Mouse (Mus musculus) midbrain, embryonic 10.5 days (tissue): Measurements from ENCODE around the gene Dkk3. TPM values are rescaled to one million over a fixed set of nuclear protein-coding genes. Genes with fewer than 3 reads are reported as not detected.
"Not testable (repeated sequence)": the region's sequence is repeated elsewhere in the genome, so short reads cannot be mapped to it uniquely, and the experiment has no call there.

ENCODE experiments used
- DNase-seq: peaks from one replicate; pipeline ENCODE4 v3.0.0-alpha.2; 2017; ENCODE audit warnings: low spot score
- H3K27ac ChIP-seq: fragments of 300-500 bp; sonication (generic); replicated peaks from 2 replicates; pipeline ENCODE4 v1.5.1; 2016; ENCODE audit warnings: mild to moderate bottlenecking
- H3K27me3 ChIP-seq: fragments of 300-500 bp; sonication (generic); 2 replicates; pipeline ENCODE4 v1.6.1; 2016; ENCODE audit warnings: low read depth, mild to moderate bottlenecking; ENCODE audit not compliant: poor library complexity, severe bottlenecking
- H3K36me3 ChIP-seq: fragments of 300-500 bp; sonication (generic); 2 replicates; pipeline ENCODE4 v1.6.1; 2016; ENCODE audit warnings: mild to moderate bottlenecking, moderate library complexity
- H3K4me1 ChIP-seq: fragments of 300-500 bp; sonication (generic); 2 replicates; pipeline ENCODE4 v1.6.1; 2016
- H3K4me3 ChIP-seq: fragments of 300-500 bp; sonication (generic); 2 replicates; pipeline ENCODE4 v1.5.1; 2016; ENCODE audit warnings: mild to moderate bottlenecking, moderate library complexity
- H3K9me3 ChIP-seq: fragments of 300-500 bp; sonication (generic); replicated peaks from 2 replicates; pipeline ENCODE4 v1.6.1; 2016; ENCODE audit warnings: mild to moderate bottlenecking
- WGBS: fragments of 180-500 bp; shearing (Covaris S2); methylation state at CpG from one replicate; pipeline ENCODE4 v1.1.7; 2016; 5-methylcytosine and 5-hydroxymethylcytosine counted together
- polyA plus RNA-seq: library from polyadenylated mRNA; unstranded; fragments of >200 nt; fragmentation: Nextera tagmentation; extraction: Ambion mirVana; gene quantifications from 2 replicates; pipeline ENCODE4 v1.2.1, GENCODE M21; 2016

Gene Dkk3
- polyA plus RNA-seq, 1 experiment from 2014 or later: 12.9 TPM

GRCm38 (mm10) chr7:112187536-112188459 lies 28.9 kb upstream of the Dkk3 start:
- no peak overlapping the region for H3K4me3 ChIP-seq
- DNase-seq: no peak

DNA sequence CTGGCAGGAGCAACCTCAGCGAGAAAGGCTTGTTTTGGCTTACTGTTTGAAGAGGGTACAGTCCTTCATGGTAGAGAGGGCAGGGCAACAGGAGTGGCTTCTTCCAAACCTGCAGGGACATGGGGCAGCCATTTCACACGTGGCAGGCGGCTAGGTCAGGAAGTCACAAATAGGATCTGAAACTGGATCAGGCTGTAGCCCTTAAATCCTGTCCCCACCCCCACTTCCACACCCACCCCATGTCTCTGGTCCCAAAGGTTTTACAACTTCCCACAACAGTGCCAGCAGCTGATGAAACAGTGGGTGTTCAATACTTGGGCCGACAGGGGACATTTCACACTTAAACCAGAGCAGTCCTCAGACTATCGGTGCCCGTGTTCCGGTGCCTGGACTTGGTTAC lies 28.0 kb upstream of the Dkk3 start:
- Histone ChIP-seq H3K4me3 (no peak overlapping the region), H3K4me1 (peaks cover 4% of the 10 kb centered on the region), H3K36me3 (no peaks in the 10 kb centered on the region), H3K27me3 (no peaks in the 10 kb centered on the region), H3K9me3 (no peaks in the 10 kb centered on the region), H3K27ac (no peak overlapping the region)
- 93% methylated on average over 7 of the region's 7 CpGs for WGBS
- DNase-seq: no peak

More at GRCm38 (mm10) chr7:112187536-112188459, 28.9 kb upstream of the Dkk3 start:
- no peak overlapping the region for H3K27ac ChIP-seq
- H3K36me3 ChIP-seq: no peaks in the 10 kb centered on the region
- no peaks in the 10 kb centered on the region for H3K9me3 ChIP-seq
- H3K4me1 ChIP-seq: peaks cover 4% of the 10 kb centered on the region
- no peaks in the 10 kb centered on the region for H3K27me3 ChIP-seq
- WGBS: 77% methylated on average over 13 of the region's 13 CpGs

DNA sequence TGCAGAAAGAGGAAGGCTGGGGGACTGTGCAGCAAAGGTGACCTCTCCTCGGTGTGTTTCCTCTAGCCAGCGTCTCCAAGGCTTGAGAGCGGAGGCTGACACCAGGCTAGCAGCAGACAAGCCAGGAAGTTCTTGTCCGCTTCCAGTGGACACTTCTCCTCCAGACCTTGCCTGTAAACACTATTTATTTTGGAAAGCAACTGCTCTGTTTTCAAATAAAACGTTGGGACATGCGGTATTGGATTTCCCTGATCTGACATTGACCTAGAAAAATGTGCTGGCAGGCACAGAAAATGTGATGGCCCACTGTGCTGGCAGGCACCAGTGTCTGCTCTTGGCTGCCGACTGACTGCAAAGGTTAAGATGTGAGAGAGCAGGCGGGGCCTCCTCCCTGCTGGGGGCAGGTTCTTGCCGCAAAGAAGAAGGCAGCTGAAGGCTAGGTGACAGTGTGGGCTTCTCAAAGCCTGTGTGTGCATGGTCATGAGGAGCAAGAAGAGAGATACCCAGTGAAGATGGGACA lies 26.4 kb upstream of the Dkk3 start:
- DNase-seq: no peak
- 78% methylated on average over 9 of the region's 9 CpGs for WGBS
- H3K36me3 ChIP-seq: no peaks in the 10 kb centered on the region
- H3K27me3 ChIP-seq: no peaks in the 10 kb centered on the region
- H3K27ac ChIP-seq: no peak overlapping the region
- H3K4me1 ChIP-seq: peaks cover 7% of the 10 kb centered on the region
- H3K4me3 ChIP-seq: no peak overlapping the region
- no peaks in the 10 kb centered on the region for H3K9me3 ChIP-seq

GRCm38 (mm10) chr7:112184519-112185225 lies 25.8 kb upstream of the Dkk3 start:
- Histone ChIP-seq H3K27ac (no peak overlapping the region), H3K27me3 (no peaks in the 10 kb centered on the region), H3K9me3 (no peaks in the 10 kb centered on the region), H3K36me3 (no peaks in the 10 kb centered on the region), H3K4me3 (no peak overlapping the region), H3K4me1 (peaks cover 8% of the 10 kb centered on the region)
- 86% methylated on average over 6 of the region's 6 CpGs for WGBS
- no peak for DNase-seq

DNA sequence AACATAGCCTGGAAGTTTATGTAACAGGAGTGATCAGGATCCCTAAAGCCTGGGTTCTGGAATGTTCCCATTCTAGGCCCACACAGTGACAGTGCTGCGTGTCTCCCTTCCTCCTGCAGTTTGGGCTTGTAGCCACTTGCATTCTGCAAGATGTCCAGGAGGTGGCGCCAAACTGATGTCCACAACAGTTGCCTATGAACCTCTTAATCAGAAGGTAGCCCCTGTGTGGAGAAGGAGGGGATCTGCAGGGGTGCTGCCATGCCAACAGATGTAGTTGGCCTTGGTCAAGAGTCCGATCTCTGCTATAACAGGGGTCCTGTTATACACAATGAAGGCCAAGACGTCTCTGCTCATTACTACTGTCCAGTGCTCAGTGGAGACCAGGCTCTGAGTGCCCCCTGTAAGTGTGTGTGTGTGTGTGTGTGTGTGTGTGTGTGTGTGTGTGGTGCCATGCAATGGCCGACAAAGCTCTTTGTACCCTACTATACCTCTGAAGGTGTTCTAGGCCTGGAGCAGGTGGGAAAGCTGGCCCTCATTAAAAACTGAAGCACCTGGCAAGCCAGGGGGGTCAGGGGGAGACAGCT lies 24.5 kb upstream of the Dkk3 start:
- no peak overlapping the region for H3K27ac ChIP-seq
- WGBS: 43% methylated on average over 5 of the region's 5 CpGs
- H3K36me3 ChIP-seq: no peaks in the 10 kb centered on the region
- peak; percentile 85 for DNase-seq
- H3K27me3 ChIP-seq: no peaks in the 10 kb centered on the region
- no peaks in the 10 kb centered on the region for H3K9me3 ChIP-seq
- no peak overlapping the region for H3K4me3 ChIP-seq
- peaks cover 8% of the 10 kb centered on the region for H3K4me1 ChIP-seq

DNA sequence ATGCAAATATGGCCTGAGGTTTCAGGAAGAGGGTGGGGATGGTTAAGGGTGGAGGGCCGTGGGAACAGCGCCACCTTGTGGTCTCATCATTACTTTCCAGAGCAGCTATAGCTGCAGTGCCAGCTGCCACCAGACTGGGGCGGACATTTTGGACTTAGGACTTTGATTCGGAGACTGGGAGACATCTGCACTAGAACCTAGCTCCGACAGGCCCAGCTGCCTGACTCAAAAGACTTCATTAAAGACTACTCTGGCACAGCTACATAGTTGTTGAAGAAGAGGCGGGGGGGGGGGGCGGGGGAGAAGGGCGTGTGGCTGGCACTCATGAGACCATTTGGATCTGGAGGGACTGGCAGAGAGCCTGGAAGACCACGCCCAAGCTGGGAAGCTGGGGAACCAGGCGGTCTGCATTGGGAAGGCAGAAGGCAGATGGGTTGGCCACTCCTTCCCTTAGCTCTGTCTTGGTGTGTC lies 21.4 kb upstream of the Dkk3 start:
- no peaks in the 10 kb centered on the region for H3K36me3 ChIP-seq
- no peaks in the 10 kb centered on the region for H3K9me3 ChIP-seq
- H3K4me1 ChIP-seq: peaks cover 4% of the 10 kb centered on the region
- H3K27ac ChIP-seq: peak overlapping the region; percentile 75
- H3K4me3 ChIP-seq: peak overlapping the region; percentile 34
- no peaks in the 10 kb centered on the region for H3K27me3 ChIP-seq
- 20% methylated on average over 9 of the region's 10 CpGs for WGBS
- DNase-seq: peak; percentile 85

GRCm38 (mm10) chr7:112176627-112177026 lies 17.8 kb upstream of the Dkk3 start:
- H3K27me3 ChIP-seq: no peaks in the 10 kb centered on the region
- H3K9me3 ChIP-seq: no peaks in the 10 kb centered on the region
- no peak overlapping the region for H3K27ac ChIP-seq
- no peak overlapping the region for H3K4me3 ChIP-seq
- H3K36me3 ChIP-seq: no peaks in the 10 kb centered on the region
- H3K4me1 ChIP-seq: peaks cover 12% of the 10 kb centered on the region
- 81% methylated on average over 2 of the region's 2 CpGs for WGBS
- no peak for DNase-seq

- H3K9me3 ChIP-seq: no peaks in the 10 kb centered on the region
- H3K36me3 ChIP-seq: no peaks in the 10 kb centered on the region
- DNase-seq: no peak
- peaks cover 20% of the 10 kb centered on the region for H3K4me1 ChIP-seq
- WGBS: 69% methylated on average over 4 of the region's 4 CpGs
- no peak overlapping the region for H3K4me3 ChIP-seq
- H3K27me3 ChIP-seq: no peaks in the 10 kb centered on the region
- H3K27ac ChIP-seq: 0 out of 2 replicates have a peak overlapping the region, but pooled peaks have one; percentile 11
Observed at GRCm38 (mm10) chr7:112172669-112173068, 13.8 kb upstream of the Dkk3 start.

GRCm38 (mm10) chr7:112169955-112170692 lies 11.3 kb upstream of the Dkk3 start:
- H3K9me3 ChIP-seq: no peaks in the 10 kb centered on the region
- no peaks in the 10 kb centered on the region for H3K27me3 ChIP-seq
- no peak overlapping the region for H3K4me3 ChIP-seq
- peaks cover 20% of the 10 kb centered on the region for H3K4me1 ChIP-seq
- peak; percentile 47 for DNase-seq
- no peaks in the 10 kb centered on the region for H3K36me3 ChIP-seq
- 18% methylated on average over 10 of the region's 10 CpGs for WGBS
- peak overlapping the region; percentile 81 for H3K27ac ChIP-seq

DNA sequence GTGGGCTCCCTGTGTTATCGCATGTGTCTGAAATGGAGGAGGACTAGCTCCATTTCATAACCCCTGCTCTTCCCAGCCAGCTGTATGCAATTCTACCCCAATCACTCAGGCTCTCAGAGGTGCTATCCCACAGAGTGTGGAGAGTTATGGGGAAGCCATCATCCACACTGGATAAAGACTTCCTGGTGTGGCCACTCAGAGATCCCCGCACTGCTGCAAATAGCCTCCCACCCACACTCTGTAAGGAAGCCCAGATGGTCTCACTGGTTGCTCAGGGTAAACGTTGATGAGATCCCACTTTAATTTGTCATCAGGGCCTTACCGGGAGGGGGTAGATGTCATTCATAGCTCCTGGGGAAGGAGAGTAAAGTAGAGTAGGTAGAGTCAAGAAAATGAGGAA lies 6.7 kb upstream of the Dkk3 start:
- H3K36me3 ChIP-seq: no peaks in the 10 kb centered on the region
- H3K27me3 ChIP-seq: no peaks in the 10 kb centered on the region
- H3K27ac ChIP-seq: no peak overlapping the region
- DNase-seq: no peak
- no peak overlapping the region for H3K4me3 ChIP-seq
- no peaks in the 10 kb centered on the region for H3K9me3 ChIP-seq
- WGBS: 81% methylated on average over 4 of the region's 4 CpGs
- peaks cover 10% of the 10 kb centered on the region for H3K4me1 ChIP-seq

GRCm38 (mm10) chr7:112165032-112165431 lies 6.2 kb upstream of the Dkk3 start:
- not testable (repeated sequence) for H3K4me1 ChIP-seq, H3K4me3 ChIP-seq, H3K27me3 ChIP-seq, DNase-seq, H3K9me3 ChIP-seq, H3K27ac ChIP-seq, H3K36me3 ChIP-seq
- WGBS: 88% methylated on average over 4 of the region's 4 CpGs

DNA sequence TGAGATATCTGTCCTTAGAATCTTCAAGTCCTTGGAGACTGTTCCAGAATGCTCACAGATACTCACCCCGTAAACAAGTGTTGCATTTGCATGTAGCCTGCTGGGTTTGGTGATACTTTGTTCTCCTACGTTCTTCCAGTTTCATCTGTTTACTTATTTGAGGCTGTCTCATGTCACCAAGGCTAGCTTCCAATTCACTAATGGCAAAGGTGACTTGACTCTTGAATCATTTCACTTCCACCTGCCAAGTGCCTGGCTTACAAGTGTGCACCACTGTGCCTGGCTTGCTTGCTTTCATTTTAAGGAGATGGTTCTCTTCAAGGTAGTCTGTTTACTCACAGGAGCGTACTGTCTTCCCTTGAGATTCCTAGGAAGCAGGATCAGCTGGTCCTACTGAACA lies 5.6 kb upstream of the Dkk3 start:
- no peak overlapping the region for H3K27ac ChIP-seq
- DNase-seq: no peak
- no peaks in the 10 kb centered on the region for H3K36me3 ChIP-seq
- WGBS: 88% methylated on average over 3 of the region's 3 CpGs
- H3K9me3 ChIP-seq: no peaks in the 10 kb centered on the region
- H3K4me1 ChIP-seq: no peaks in the 10 kb centered on the region
- no peak overlapping the region for H3K4me3 ChIP-seq
- H3K27me3 ChIP-seq: peaks cover 8% of the 10 kb centered on the region
